Mouse (Mus musculus) lung, embryonic 14.5 days (tissue): Measurements from ENCODE around the gene Sphk1. TPM values are rescaled to one million over a fixed set of nuclear protein-coding genes. Genes with fewer than 3 reads are reported as not detected.
"Not testable (repeated sequence)": the region's sequence is repeated elsewhere in the genome, so short reads cannot be mapped to it uniquely, and the experiment has no call there.

Source experiments
- ATAC-seq: fragments of 200-750 bp; cut with Nextera tagmentation; 2 replicates; pipeline ENCODE4 v1.8.0; 2017; ENCODE audit warnings: mild to moderate bottlenecking, moderate TSS enrichment, moderate library complexity; ENCODE audit not compliant: insufficient read depth
- DNase-seq: peaks from one replicate; pipeline ENCODE4 v3.0.0-alpha.2; 2015
- H3K27ac ChIP-seq: fragments of 300-500 bp; sonication (generic); 2 replicates; pipeline ENCODE4 v1.5.1; 2014; ENCODE audit warnings: low read depth, mild to moderate bottlenecking, moderate library complexity
- H3K27me3 ChIP-seq: fragments of 300-500 bp; sonication (generic); 2 replicates; pipeline ENCODE4 v1.6.1; 2014; ENCODE audit warnings: low read length, control low read depth; ENCODE audit not compliant: insufficient read depth
- H3K36me3 ChIP-seq: fragments of 300-500 bp; sonication (generic); 2 replicates; pipeline ENCODE4 v1.6.1; 2014; ENCODE audit warnings: control low read depth; ENCODE audit not compliant: insufficient read depth
- H3K4me1 ChIP-seq: fragments of 300-500 bp; sonication (generic); 2 replicates; pipeline ENCODE4 v1.6.1; 2014; ENCODE audit warnings: antibody characterized with exemption, control low read depth; ENCODE audit not compliant: insufficient read depth
- H3K4me2 ChIP-seq: fragments of 300-500 bp; sonication (generic); 2 replicates; pipeline ENCODE4 v1.6.1; 2014; ENCODE audit warnings: mild to moderate bottlenecking
- H3K4me3 ChIP-seq: fragments of 300-500 bp; sonication (generic); 2 replicates; pipeline ENCODE4 v1.5.1; 2014; ENCODE audit warnings: low read depth, low read length
- H3K9ac ChIP-seq: fragments of 300-500 bp; sonication (generic); 2 replicates; pipeline ENCODE4 v1.6.1; 2014
- H3K9me3 ChIP-seq: fragments of 300-500 bp; sonication (generic); 2 replicates; pipeline ENCODE4 v1.6.1; 2016; ENCODE audit warnings: low read depth, low read length, control low read depth
- CTCF ChIP-seq: IDR thresholded peaks from 2 replicates; pipeline ENCODE4 v1.5.1; 2016; ENCODE audit warnings: antibody characterized with exemption, low read depth
- WGBS: fragments of 180-500 bp; shearing (Covaris S2); extraction: QIAGEN DNeasy Blood & Tissue Kit; methylation state at CpG from one replicate; pipeline ENCODE4 v1.1.7; 2014; 5-methylcytosine and 5-hydroxymethylcytosine counted together
- polyA plus RNA-seq: library from polyadenylated mRNA; unstranded; fragments of >200 nt; fragmentation: Nextera tagmentation; extraction: Ambion mirVana; gene quantifications from 2 replicates; pipeline ENCODE4 v1.2.1, GENCODE M21; 2014

Sphk1 gene
- polyA plus RNA-seq, 1 experiment from 2014 or later = 4.0 TPM

DNA sequence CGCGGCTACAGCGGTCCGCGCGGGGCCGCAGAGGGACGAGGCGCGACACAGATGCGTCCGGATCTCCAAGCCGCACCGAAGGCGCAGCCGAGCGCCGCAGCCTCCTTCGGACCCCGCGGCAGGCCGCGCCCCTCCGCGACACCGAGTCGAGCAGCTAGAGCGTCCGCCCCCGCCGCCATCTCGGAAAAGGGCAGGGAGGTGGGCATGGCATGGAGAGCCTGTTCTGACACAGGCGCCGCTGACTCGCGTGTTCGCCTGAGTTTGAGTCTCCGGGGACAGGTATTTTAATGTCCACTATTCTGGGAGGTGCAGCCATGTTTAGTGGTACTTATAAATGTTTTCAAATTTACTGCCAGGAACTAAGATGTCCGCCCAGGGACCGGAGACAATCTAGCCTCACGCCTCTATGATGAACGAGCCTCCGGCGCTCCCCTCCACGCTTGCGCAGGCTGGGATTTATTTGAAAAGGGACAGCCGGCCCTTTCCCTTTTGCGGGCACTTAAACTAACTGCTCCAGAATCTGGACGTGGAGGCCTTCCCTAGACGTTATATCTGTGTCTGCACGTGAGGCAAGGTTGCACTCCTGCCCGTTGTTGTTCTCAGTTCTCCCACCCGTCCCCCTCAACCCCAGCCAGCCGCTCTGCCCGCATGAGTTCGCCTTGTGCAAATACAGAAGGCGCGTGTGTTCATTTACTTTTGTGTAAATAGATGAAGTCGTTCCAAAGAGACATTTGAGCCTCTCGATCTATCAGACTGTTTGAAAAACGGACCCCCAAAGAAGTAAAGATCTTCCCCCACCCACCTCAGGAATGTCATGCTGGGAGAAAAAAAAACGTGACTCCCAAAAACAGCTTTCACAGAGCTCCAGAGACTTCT is 40.3 kb upstream of the Sphk1 start:
- H3K36me3 ChIP-seq = peaks cover 28% of the 10 kb centered on the region
- peak overlapping the region; percentile 98 for H3K4me3 ChIP-seq
- DNase-seq (peak; percentile 96), ATAC-seq (peak; percentile 89)
- peak overlapping the region; percentile 90 for H3K9ac ChIP-seq
- H3K4me2 ChIP-seq = peak overlapping the region; percentile 59
- peaks cover 11% of the 10 kb centered on the region for H3K4me1 ChIP-seq
- H3K27ac ChIP-seq = peak overlapping the region; percentile 95
- no peaks in the 10 kb centered on the region for H3K9me3 ChIP-seq
- H3K27me3 ChIP-seq = no peaks in the 10 kb centered on the region
- under 1% methylated on average over 62 of the region's 62 CpGs for WGBS
- TF ChIP-seq CTCF = no peak

GRCm38 (mm10) chr11:116491338-116491737 is 39.4 kb upstream of the Sphk1 start:
- no peak overlapping the region for H3K4me3 ChIP-seq
- peak overlapping the region; percentile 95; the same call in 1 of the 2 replicates for H3K27ac ChIP-seq

GRCm38 (mm10) chr11:116492507-116492906 is 38.2 kb upstream of the Sphk1 start:
- H3K4me1 ChIP-seq = peaks cover 11% of the 10 kb centered on the region
- not testable (repeated sequence) for H3K4me3 ChIP-seq, H3K9me3 ChIP-seq, H3K27me3 ChIP-seq, H3K36me3 ChIP-seq, H3K4me2 ChIP-seq, DNase-seq, H3K9ac ChIP-seq, H3K27ac ChIP-seq, ATAC-seq
- WGBS = 50% methylated on average over 1 of the region's 1 CpGs

More at GRCm38 (mm10) chr11:116491338-116491737, 39.4 kb upstream of the Sphk1 start:
- H3K9me3 ChIP-seq = no peaks in the 10 kb centered on the region
- peaks cover 11% of the 10 kb centered on the region for H3K4me1 ChIP-seq
- peak overlapping the region; percentile 59 for H3K4me2 ChIP-seq
- no peaks in the 10 kb centered on the region for H3K27me3 ChIP-seq
- 61% methylated on average over 6 of the region's 6 CpGs for whole genome bisulfite sequencing
- H3K36me3 ChIP-seq = peaks cover 19% of the 10 kb centered on the region
- DNase-seq (peak; percentile 37), ATAC-seq (no peak)
- peak overlapping the region; percentile 90; the same call in 1 of the 2 replicates for H3K9ac ChIP-seq
- TF ChIP-seq CTCF = peak; percentile 19; the same call in 1 of the 2 replicates

- no peak for TF ChIP-seq CTCF
- no peaks in the 10 kb centered on the region for H3K9me3 ChIP-seq
- no peak overlapping the region for H3K4me2 ChIP-seq
- 70% methylated on average over 5 of the region's 5 CpGs for WGBS
- no peak for ATAC-seq
- H3K4me1 ChIP-seq = peaks cover 11% of the 10 kb centered on the region
- no peak for DNase-seq
- no peaks in the 10 kb centered on the region for H3K27me3 ChIP-seq
- peaks cover 4% of the 10 kb centered on the region; the same call in 1 of the 2 replicates for H3K36me3 ChIP-seq
- H3K9ac ChIP-seq = no peak overlapping the region
- no peak overlapping the region for H3K27ac ChIP-seq
- H3K4me3 ChIP-seq = no peak overlapping the region
Measured at GRCm38 (mm10) chr11:116493191-116493590, 37.5 kb upstream of the Sphk1 start.

GRCm38 (mm10) chr11:116493795-116494252 is 36.9 kb upstream of the Sphk1 start, which contains the start of gene Prpsap1:
TSS of gene Prpsap1 (minus strand) at chr11:116494202.
- no peaks in the 10 kb centered on the region for H3K9me3 ChIP-seq
- H3K4me3 ChIP-seq = 0 out of 2 replicates have a peak within 1 kb of the TSS, but pooled peaks have one; percentile 5
- DNase-seq = peak; percentile 81
- no peak for ATAC-seq
- no peaks in the 10 kb centered on the region for H3K36me3 ChIP-seq
- H3K27ac ChIP-seq = peak within 1 kb of the TSS; percentile 91
- no peak within 1 kb of the TSS for H3K9ac ChIP-seq
- peak; percentile 79 for TF ChIP-seq CTCF
- H3K27me3 ChIP-seq = no peaks in the 10 kb centered on the region
- peak within 1 kb of the TSS; percentile 19; the same call in 1 of the 2 replicates for H3K4me2 ChIP-seq
- H3K4me1 ChIP-seq = peaks cover 9% of the 10 kb centered on the region
- WGBS = 28% methylated on average over 4 of the region's 4 CpGs

GRCm38 (mm10) chr11:116494474-116495174 is 36.1 kb upstream of the Sphk1 start:
- Histone ChIP-seq H3K4me1 (peaks cover 6% of the 10 kb centered on the region; the same call in 1 of the 2 replicates), H3K36me3 (no peaks in the 10 kb centered on the region), H3K4me2 (peak overlapping the region; percentile 19; the same call in 1 of the 2 replicates), H3K27me3 (no peaks in the 10 kb centered on the region), H3K9me3 (no peaks in the 10 kb centered on the region), H3K9ac (no peak overlapping the region), H3K4me3 (0 out of 2 replicates have a peak overlapping the region, but pooled peaks have one; percentile 5), H3K27ac (peak overlapping the region; percentile 91)
- ATAC-seq (peak; percentile 71), DNase-seq (peak; percentile 90)
- WGBS = 22% methylated on average over 13 of the region's 13 CpGs
- TF ChIP-seq CTCF = no peak

DNA sequence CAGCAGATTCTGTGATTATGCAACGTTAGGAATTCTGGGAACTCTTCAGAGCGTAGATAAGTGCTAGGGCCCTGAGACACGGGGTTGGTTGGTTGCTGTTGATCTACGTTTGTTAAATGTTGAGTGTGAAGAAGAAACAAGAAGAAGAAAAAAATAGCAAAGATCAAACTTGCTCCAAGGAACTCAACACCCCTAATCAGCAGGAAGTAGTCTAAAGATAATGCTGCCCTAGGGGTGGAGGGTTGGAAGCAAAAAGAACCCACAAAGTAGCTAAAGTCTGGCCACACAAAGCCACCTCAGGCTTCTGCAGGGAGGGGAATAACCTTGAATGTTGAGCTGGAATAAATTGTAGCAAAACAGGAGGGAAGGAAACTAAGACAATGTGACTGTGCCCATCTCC is 33.4 kb upstream of the Sphk1 start:
- ATAC-seq = no peak
- H3K4me1 ChIP-seq = peaks cover 6% of the 10 kb centered on the region; the same call in 1 of the 2 replicates
- TF ChIP-seq CTCF = no peak
- no peak overlapping the region for H3K27ac ChIP-seq
- no peaks in the 10 kb centered on the region for H3K27me3 ChIP-seq
- no peak overlapping the region for H3K9ac ChIP-seq
- no peaks in the 10 kb centered on the region for H3K36me3 ChIP-seq
- H3K4me2 ChIP-seq = no peak overlapping the region
- 63% methylated on average over 4 of the region's 4 CpGs for WGBS
- no peak overlapping the region for H3K4me3 ChIP-seq
- DNase-seq = no peak
- H3K9me3 ChIP-seq = no peaks in the 10 kb centered on the region
